Mouse (Mus musculus): Measurements from ENCODE around the gene Lats2.
"Not testable (repeated sequence)": the region's sequence is repeated elsewhere in the genome, so short reads cannot be mapped to it uniquely, and the experiment has no call there.

The Lats2 gene

GRCm38 (mm10) chr14:57696066-57696465, 62.1 kb downstream of the Lats2 start:
- no peak for DNase-seq (ENCODE audit: low spot score in 2 of 2)

GRCm38 (mm10) chr14:57695550-57695949, 62.6 kb downstream of the Lats2 start:
- no peak for DNase-seq (ENCODE audit: low spot score in 2 of 2)

DNA sequence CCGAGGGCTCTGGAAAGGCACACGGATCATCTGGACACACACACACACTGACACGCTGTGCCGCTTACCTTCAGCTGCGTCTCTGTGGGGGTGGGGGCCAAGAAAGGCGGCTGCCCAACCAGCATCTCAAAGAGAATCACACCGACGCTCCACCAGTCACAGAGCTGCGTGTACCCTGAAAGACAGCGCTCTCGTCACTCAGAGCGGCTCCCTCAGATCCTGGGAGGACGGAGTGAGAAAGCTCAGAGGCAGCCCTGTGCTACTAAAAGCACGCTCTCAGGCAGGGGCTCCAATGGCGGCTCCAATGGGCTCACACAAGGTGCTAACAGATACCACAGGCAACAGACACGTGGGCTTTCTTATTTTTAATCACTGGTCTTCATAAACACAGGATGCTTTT, 63.9 kb downstream of the Lats2 start:
- no peak for DNase-seq (ENCODE audit: low spot score in 2 of 2)

DNA sequence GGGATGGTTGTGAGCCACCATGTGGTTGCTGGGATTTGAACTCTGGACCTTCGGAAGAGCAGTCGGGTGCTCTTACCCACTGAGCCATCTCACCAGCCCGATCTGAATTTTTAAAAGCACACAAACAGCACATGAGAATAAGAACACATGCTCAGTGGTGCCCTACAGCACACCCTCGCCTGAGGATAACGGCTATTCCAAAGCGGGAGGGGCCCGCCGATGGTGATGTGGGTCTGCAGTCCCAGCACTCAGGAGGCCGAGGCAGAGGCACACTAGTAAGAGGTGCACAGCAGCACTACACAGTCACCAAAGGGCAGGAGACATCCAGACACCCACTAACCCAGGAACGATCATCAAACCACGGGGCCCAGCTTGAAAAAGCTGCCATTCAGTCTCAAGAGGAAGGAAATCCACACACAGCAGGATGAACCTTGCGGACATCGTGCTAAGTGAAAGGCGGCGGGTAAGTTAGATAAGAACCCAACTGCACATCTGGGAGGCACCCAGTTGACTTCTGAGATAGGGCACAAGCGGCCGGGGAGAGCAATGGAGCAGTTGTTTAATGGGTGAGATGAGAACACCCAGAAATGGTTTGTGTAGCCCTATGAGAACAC, 65.6 kb downstream of the Lats2 start:
- DNase-seq (ENCODE audit: low spot score in 2 of 2): peak in 1 of 2 experiments; percentile 37

- no peak for DNase-seq (ENCODE audit: low spot score in 2 of 2)
Measured at GRCm38 (mm10) chr14:57691316-57691715, 66.9 kb downstream of the Lats2 start.

DNA sequence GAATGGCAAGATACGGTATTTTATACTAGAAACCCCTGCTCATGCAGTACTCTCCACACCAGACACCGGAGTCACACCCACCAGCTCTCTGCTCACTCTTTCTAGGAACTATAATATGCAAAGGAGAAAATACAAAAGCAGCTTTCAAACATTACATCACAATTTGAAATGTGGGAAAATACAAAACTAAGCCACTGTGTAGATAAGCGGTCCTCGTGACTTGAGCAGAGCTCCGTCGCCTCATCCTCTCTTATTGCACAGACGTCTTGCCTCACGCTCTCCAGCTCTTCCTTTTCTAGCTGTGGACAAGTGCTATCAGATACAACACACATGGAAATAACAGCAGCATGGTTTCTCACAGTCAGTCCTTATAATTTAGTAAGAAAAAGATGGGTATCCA, 67.5 kb downstream of the Lats2 start:
- DNase-seq (ENCODE audit: low spot score in 2 of 2): no peak

- not testable (repeated sequence) for DNase-seq (ENCODE audit: low spot score in 2 of 2)
Measured at GRCm38 (mm10) chr14:57688066-57688465, 70.1 kb downstream of the Lats2 start.

DNA sequence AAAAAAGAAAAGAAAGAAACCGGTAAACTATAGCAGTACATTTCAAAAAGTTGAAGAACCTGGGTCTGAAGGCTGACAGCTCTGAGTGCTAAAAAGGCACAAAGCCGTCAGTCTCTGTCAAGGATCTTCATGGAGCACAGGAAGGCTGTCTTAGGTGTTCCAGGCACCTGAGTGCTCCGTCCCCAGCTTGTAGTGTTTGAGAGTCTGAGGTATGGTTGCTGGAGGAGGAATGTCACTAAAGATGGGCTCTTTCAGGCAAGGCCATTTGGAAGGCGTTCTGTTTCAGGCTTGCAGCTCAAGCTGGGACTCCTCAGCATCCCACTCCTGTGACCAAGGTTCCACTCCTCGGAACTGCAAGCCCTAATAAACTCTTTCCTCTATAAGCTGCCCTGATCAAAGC, 70.7 kb downstream of the Lats2 start:
- no peak for DNase-seq (ENCODE audit: low spot score in 2 of 2)

DNA sequence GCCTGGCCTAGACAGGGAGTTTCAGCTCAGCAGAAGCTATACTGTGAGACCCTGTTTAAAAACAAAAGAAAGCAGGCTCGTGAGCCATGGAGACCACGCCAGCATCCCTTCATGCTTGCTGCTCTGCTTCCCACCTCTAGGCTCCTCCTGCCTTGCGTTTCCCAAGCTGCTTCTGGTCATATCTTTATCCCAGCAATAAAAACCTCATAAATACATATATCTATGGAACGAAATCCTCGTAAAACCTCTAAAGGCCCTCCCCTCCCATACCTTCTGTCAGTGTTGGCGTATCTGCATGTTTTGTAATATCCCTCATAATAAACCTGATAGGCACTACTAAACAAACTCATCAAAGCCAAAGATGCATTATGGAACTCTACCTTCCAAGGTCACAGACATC, 71.5 kb downstream of the Lats2 start:
- DNase-seq (ENCODE audit: low spot score in 2 of 2): no peak

GRCm38 (mm10) chr14:57684579-57684978, 73.6 kb downstream of the Lats2 start:
- peak; percentile 51 to 66 for DNase-seq (ENCODE audit: low spot score in 2 of 2)

DNA sequence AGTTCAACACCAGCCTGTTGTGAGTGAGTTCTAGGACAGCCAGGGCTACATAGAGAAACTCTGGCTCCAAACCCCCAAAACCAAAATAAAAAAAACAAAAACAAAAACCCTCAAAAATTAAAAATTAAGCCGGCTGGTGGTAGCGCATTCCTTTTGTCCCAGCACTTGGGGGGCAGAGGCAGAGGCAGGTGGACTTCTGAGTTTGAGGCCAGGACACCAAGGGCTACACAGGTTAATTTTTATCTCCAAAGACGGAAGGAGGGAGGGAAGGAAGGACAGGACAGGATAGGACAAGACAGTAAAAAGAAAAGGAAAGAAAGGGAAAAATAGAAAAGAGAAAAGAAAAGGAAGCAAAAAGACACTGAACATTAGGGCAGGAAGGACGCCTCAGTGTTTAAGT, 75.4 kb downstream of the Lats2 start:
- DNase-seq (ENCODE audit: low spot score in 2 of 2): no peak

DNA sequence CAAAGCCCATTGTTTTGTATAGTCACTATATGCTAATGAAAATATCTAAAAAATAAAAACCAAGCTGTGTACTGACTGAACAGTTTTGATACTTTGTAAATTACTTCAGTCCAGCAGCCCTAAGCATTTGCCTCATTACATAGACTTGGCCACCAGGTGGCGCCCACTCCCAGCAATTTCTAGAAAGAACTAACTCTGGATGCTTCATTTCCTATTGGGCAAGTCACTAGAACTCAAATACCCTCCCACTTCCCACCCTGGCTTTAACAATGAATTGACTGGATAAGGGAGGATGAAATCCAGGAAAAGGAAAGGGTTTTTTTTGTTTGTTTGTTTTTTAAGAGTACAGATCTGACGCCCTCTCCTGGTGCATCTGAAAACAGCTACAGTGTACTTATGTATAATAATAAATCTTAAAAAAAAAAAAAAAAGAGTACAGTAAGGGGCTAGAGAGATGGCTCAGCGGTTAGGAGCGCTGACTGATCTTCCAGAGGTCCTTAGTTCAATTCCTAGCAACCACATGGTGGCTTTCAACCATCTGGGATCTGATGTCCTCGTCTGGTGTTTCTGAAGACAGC, 78.1 kb downstream of the Lats2 start:
- DNase-seq (ENCODE audit: low spot score in 2 of 2): peak; percentile 67 to 78

DNA sequence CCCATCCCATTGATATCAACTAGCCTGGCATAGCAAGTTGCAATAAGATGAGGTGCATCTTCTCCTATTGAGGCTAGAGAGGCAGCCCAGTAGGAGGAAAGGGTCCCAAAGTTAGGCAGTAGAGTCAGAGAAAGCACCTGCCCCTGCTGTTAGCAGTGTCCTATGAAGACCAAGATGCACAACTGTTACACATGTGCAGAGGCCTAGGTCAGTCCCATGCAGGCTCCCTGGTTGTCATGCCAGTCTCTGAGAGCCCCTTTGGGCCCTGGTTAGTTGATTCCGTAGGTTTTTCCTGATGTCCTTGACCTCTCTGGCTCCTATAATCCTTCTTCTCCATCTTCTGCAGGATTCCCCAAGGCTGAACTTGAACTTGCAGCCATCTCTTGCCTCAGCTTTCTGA, 78.7 kb downstream of the Lats2 start:
- no peak for DNase-seq (ENCODE audit: low spot score in 2 of 2)

- DNase-seq (ENCODE audit: low spot score in 2 of 2): no peak
Measured at GRCm38 (mm10) chr14:57675481-57675880, 82.7 kb downstream of the Lats2 start.

DNA sequence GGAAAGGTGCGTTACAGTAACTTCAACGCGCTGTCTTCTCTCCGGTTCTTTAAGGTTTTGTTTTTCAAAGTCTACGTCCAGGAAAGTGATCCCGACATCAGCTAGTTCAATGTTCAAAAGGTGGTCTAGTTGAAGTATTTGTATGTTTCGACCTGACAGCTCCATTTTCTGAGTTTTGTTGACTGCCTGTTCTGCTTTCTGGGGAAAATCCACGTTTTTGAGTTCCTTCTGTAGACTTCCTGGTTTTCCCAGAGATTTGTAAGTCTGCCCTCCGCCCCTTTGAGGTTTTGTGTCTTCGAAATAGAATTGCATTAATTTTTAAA, 92.6 kb downstream of the Lats2 start:
- DNase-seq (ENCODE audit: low spot score in 2 of 2): no peak

GRCm38 (mm10) chr14:57664822-57665627, 93.2 kb downstream of the Lats2 start, which contains the start of gene Xpo4:
TSS of gene Xpo4 (minus strand) at chr14:57665430.
- DNase-seq (ENCODE audit: low spot score in 2 of 2): peak; percentile 78 to 80

DNA sequence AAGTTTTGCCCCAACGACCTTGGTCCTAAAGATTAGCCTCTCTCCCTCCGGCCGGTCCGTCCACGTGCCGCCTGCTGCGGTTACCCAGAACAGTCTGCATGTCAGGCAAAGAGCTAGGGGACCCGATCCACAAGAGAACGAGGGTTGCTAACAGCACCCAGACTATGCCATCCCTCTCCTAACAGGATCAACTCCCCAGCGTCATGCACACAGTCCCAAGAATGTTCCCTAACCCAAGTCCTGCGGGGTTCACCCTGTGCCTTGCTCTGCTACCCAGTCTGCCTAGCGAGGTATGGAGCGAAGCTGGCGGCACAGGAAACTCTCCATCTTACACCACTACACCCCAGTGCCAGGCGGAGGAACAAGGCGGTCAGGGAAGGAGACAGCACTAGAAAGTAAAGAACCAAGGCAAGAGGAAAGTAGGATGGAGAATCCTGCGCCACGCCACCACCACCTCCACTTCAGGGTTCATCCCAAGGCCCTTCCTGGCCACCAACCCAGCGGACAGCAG, 93.8 kb downstream of the Lats2 start:
- DNase-seq (ENCODE audit: low spot score in 2 of 2): peak; percentile 8 to 18

DNA sequence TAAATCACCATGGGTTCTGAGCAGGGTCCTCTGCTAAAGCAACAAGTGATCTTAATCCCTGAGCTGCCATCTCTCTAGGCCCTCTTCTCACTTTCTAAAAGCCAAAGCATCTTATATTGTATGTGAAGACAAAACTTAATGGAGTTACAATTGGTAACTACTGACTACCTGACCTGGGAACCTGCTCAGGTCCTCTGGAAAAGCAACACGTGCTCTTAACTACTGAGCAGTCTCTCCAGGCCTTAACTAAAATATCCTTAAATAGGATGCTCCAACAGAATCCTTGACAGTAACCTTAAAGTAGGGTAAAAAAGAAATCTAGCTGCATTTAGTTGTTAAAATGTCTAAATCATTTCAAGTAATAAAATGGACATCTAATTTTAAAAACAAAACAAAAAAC, 94.6 kb downstream of the Lats2 start:
- DNase-seq (ENCODE audit: low spot score in 2 of 2): no peak

DNA sequence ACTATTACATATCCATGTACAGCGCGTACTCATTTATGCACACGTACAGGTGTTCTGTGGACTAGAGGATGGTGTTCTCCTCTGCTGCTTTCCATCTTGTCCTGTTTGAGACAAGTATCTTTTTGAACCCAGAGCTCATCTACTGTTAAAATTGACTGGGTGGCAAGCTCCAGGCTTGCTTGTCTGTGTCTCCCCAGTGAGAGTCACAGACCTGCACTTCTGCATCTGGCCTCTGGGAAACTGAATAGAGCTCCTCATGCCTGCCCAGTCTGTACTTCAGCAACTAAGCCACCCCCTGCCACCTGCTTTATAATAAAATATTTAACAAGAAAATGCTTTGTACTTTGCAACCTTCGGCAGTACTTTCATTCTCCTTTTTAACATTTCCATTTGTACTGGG, 99.9 kb downstream of the Lats2 start:
- DNase-seq (ENCODE audit: low spot score in 2 of 2): no peak

DNA sequence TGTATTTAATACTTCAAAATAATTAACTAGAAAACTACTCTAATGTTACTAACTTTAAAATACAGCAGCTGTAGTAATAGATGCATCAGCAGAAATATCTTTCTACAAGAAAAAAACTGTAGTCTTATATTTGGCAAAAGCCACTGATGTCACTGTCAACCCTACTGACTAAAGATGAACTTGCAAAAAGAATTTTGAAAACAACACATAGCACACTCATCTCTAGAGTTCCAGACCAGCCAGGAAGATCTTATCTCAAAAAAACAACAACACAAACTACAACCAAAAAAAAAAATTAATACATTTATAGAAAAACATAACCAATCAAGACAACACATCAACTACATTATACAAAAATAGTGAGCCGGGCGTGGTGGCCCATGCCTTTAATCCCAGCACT, 100.7 kb downstream of the Lats2 start:
- DNase-seq (ENCODE audit: low spot score in 2 of 2): no peak

- not testable (repeated sequence) for DNase-seq (ENCODE audit: low spot score in 2 of 2)
Measured at GRCm38 (mm10) chr14:57656519-57656918, 101.7 kb downstream of the Lats2 start.

GRCm38 (mm10) chr14:57649501-57649900, 108.7 kb downstream of the Lats2 start:
- DNase-seq (ENCODE audit: low spot score in 2 of 2): no peak

- DNase-seq (ENCODE audit: low spot score in 2 of 2): no peak
Measured at GRCm38 (mm10) chr14:57646155-57646554, 112.0 kb downstream of the Lats2 start.
